Mouse (Mus musculus) retina, embryonic 14.5 days (tissue): Measurements from ENCODE around the gene Tut7.
A peak's percentile ranks its signal among the peaks of the same experiment; 100 is the strongest.
"Not testable (repeated sequence)": the region's sequence is repeated elsewhere in the genome, so short reads cannot be mapped to it uniquely, and the experiment has no call there.

ENCODE experiments used
- DNase-seq: peaks from one replicate; pipeline ENCODE4 v3.0.0-alpha.2; 2015; ENCODE audit warnings: low spot score

Gene Tut7

DNA sequence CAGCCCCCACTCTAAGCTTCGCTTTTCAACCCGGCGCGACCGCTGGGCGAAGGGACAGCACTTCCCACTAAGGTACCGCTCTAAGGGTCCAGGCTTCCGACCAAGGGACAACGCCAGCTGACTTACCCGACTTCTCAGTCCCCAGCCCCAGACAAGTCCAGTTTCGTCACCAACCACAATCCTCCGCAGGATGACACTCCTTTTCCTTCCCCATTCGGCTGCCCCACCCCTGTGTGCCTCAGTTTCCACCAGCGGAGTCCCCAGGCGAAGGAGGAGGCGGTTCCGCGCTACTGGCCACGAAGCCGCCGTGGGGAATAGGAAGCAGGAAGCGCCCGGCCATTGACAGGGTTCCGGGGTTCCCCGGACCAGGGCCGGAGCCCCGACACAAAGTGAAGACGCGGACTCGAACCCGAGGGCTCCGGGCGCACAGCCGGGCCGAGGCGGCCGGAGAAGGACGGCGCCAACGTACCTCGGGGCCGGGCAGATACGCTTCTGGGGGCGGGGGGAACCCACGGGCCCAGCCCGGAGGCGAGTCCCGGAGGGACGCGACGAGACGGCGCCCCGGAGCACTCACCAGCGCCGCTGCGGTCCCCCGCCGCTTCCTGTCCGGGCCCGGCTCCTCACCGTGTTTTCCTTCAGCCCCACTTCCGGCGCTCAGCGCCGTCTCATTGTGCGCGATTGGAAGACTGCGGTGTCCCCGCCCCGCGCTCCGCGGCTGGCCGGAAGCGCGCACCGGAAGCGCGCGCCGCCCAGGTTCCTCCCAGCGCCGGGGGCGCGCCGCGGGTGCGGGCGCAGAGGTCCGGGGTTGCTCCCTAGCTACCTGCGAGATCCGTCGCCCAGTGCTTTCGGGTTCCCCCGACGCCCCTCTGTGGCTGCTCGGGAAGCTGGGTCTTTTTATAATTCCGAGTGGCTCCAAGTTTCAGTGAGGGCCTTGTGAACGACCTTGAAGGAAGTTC is at the start of gene Tut7:
Tut7 (minus strand) TSS at position 641 of the 956 bp plus-strand sequence.
- peak; percentile 94 for DNase-seq

DNA sequence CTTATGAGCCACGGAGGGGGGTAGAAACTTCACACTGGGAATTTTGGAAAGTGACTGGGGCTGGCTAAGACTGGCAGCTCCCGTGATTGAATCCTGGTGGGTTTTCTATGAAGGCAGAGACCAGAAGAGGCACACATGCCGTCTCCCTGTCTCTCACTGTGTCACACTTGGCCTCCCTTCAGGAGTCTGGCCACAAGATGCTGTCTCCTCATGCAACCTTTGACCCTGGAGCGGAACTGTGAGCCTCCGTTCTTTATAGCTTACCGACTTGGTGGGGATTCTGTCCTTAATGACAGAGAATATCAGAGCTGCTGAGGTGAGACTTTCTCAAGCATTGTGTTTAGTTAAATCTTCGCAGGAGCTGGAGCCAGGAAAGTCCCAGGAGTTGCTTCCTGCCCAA is 49.5 kb upstream of the Tut7 start:
- no peak for DNase-seq

DNA sequence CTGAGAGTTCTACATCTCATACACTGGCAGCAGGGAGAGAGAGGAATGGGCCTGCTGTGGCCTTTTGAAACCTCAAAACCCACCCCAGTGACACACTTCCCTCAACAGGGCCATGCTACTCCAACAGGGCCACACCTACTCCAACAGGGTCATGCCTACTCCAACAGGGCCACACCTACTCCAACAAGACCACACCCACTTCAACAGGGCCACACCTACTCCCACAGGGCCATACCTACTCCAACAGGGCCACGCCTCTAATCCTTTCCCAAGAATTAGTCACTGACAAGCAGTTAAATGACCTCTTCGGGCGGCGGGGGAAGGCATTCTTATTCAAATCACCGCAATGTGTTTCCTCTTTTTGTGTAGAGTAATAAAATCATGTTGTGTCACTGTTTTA is 47.1 kb upstream of the Tut7 start:
- DNase-seq, result no peak

DNA sequence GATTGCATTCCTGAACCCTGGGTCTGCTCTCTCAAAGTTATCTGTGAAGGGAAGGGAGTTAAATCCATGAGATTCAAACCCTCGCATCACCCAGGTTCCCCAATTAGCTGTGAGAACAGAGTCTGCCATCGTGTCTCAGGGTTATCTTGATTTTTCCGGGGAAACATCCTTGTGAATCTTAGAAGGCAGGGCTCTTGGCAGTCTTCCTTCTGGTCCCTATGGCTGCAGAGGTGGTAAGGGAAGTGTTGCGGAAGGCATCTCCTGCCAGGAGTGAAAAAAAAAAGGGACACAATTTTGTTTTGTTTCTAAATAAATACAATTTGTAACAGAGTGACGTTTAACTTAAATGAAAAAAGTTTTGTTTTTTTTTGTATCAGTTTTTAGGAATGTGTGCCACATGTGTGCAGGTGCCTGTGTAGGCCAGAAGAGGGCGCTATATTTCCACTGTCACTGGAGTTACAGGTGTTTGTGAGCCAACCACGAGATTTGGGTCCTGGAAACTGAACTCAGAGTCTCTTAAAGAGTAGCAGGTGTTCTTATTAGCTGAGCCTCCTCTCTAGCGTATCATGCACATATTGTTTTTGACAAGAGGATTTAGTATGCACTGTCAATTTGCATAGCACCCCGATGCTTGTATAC is 45.2 kb upstream of the Tut7 start:
- no peak for DNase-seq

DNA sequence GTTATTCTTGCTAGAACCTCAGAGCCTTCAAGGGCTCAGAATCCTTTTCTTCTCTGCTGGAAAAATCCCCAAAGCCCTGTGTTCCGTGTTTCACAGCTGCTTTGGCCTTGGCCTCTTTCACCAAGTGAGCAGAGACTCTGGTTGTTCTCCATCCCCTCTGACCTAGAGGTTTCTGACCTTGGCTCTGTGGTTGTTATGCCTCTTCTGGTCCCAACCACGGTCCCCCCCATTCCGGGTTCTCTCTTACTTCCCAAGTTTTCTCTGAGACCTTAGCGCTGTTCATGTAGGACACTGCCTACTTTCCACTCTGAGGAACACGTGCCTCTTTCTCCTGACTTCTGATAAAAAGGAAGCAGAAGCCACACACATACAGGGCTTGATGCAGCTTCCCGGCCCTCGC is 44.2 kb upstream of the Tut7 start:
- no peak for DNase-seq

DNA sequence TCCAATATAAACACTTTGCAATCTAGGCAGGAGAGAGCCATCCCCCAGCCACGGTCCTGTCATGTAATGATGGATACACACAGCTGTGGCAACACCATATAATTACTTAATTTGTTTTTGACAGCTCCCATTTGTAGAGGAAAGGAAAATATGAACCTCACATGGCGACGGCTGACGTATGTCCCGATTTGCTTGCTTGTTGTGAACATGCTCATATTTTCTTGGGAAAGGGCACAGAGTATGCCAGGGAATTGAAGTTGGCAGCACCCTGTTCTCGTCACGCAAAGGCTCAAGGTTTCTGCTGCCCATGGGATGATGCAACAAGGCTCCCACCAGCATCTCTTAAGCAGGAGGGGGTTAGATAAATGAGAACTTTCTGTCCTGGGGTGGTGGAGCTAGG is 36.6 kb upstream of the Tut7 start:
- DNase-seq, result no peak

DNA sequence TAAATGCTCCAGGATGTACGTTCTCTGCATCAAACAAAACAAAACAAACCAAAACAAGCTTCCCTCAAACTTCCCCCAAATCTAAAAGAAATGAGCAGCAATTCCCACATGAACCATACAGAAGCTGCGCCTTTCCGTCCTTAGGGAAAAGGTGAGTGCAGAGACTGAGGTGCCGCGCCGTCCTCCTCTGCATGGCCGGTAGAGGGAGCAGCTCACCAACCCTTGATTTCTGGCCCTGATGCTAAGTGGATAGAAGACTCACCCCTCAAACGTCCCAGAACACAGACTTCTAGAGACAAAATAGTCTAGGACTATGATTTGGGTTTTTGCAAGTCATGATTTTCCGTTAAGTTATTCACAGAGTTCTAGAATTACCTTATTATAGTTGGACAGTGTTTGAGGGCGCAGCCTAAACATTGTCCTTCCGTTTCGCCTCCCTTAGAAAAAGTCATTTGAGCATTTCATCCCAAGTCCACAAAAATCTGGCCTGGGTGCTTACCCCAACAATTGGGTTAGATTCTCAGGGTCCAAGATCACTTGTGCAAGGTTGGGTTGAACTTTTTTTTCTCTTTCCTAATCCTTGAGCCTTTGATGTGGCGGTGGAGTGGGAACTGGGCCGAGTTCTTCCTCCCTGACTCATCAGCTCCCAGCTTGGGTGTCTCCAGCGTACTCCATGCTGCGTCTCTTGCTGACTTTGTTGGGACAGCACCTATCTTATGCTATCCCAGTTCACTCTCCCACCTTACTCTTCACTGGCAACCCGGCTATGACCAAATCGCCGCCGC is 33.5 kb upstream of the Tut7 start:
- peak; percentile 80 for DNase-seq

DNA sequence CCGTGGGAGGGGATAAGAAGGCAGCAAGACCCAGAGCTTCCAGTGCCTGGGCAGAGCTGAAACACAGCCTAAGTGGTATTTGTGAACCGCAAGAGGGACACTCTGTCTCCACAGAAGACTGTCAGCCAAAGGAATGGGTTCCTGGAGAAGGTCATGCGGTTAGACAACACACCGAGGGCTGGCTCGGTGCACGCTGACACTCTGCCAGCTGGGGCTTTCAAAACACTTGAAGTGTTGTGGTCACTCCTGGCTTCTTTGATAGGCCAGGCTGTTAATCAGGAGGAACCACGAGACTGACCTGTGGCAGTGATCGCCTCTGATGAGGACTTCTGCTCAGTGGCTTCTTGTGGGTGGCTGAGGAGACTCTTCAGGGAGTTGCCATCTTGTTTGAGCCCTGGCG is 30.5 kb upstream of the Tut7 start:
- no peak for DNase-seq

DNA sequence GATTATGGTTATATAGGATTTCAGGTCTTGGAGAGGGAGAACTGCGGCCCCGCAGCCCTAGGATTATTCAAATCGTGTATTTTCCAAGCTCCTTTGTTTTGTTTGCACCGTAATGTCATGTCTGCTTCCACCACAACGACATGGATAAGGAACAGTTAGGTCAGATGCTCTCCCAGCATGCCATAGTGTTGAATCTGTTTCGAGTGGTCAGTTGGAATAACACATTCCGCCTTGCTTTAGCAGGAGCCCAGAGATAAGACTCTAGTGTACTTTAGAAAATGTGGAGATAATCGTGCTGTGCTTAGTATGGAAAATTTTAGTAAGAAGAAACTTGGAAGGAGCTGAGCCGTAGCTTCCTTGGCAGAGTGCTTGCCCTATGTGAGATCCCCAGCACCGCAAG is 27.4 kb upstream of the Tut7 start:
- DNase-seq, result no peak

DNA sequence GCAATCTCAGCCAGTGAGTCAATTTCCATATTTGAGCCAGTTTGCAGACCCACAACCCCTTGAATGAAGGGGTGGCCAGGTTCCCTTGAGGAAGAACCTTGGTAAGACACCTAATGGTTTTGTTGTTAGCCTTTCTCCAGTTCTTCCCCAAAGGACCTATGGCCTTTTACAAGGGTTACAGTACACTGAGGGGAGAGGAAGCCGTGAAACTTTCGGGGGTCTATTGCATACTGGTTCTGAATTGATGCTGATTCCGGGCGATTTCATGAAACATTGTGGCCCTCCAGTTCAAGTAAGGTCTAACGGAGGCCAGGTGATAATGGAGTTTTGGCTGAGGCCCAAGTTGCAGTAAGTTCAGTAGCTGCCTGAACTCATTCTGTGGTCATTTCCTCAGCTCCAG is 21.7 kb upstream of the Tut7 start:
- DNase-seq, result no peak

DNA sequence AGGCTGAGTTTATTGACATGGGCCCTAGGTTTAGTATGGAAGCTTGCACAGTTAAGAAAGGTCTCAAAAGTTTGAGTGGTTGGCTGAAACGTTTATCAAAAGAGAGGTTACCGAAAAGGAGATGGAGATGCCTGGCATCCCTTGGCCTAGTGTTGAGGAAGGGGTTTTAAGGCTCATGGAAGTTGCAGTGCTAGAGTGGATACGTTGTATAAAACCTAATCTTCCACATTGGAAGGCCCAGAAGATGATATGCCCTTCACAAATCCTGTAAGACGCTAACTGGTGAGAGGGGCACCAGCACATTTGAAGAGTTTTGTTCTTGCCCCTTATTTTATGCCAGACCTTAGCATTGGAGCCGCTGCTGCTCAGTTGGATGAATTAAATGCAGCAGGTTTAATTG is 21.0 kb upstream of the Tut7 start:
- no peak for DNase-seq

DNA sequence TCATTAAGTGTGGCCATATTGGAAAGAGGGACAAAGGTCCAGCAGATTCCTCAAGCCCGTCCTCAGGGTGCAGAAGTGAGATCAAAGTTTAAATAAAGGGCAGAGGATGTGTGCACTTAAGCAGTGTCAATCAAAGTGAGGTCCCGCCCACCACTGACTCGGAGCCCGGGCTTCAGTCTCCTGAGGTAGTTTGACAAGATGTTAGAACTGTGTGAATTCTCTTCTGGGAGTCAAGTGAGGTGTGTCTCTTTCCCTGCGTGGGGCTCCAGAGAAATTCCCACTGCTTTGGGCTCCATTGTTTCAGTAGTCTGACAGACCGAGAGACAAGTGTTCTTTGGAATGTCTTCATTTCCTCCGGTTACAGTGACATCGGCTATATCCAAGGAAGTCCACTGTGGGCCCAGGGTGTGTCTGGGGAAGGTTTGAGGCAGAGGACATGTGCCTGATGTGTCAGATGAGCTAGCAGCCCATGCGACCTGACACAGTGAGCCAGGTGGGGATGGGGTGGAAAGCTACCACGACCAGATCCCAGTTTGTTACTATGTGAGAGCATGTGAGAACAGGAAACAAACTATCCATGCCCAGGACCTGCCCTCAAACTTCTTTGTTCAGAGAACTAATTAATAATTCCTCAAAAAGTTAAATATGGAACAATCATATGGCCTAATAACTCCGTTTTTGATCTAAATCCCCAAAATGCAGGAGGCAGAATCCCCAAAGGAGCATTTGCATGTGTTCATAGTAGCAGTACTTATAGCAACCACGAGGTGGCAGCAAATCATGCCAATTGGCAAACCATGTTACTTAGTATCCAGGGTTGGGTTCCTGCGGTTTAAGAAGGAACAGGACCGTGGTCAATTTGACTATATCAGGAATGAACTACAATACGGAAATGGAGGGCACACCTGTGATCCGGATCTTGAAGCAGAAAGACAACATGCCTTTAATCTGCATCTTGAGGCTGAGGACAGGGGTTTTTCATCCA is 19.6 kb upstream of the Tut7 start:
- peak; percentile 94 for DNase-seq

DNA sequence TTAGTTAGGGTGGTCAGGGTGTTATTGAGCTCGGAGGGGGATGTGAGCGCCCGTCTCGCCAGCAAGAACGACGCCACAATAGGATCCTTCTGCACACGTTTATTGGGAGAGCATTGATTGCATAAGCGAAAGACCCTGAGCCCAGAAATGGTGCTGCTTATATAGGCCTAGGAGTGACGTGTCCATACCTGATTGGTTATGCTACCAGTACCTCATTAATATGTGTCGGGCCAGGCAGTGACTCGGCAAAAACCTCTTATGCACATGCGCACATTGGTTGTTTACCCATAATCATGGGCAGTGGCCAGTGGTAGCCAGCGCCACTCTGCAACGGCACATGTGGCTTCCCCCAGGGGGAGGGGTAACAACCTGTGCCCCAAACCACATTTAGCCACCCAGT is 18.8 kb upstream of the Tut7 start:
- DNase-seq, result not testable (repeated sequence)

DNA sequence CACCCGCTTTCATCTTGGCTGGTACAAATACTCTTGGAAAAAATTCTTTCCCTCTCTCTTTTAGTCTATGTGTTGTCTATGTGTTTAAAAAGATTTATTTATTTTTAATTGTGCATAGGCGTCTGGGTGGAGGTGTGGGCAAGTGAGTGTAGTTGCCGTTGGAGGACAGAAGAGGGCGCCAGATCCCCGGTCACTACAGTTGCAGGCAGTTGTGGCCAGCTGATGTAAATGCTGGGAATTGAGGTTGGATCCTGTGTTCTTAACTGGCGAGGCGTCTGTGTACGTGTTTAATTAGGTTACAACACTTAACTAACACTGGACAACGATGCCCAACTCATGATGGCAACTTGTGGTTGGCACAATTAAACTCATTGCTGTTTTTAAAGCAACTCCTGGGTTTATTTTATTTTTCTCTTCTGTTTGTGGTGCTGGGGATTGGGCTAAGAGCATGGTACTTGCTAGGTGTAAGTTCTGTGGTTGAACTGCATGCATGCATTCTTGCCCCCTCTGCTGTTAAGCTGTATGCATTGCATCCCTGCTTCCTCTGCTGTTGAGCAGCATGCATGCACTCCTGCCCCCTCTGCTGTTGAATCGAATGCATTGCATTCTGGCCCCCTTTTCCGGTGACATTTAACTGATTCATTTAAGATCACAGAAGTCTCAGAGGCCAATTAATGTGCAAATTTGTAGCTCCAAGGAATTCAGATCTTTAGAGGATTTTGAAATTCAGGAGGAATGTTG is 17.7 kb upstream of the Tut7 start:
- DNase-seq, result peak; percentile 93

DNA sequence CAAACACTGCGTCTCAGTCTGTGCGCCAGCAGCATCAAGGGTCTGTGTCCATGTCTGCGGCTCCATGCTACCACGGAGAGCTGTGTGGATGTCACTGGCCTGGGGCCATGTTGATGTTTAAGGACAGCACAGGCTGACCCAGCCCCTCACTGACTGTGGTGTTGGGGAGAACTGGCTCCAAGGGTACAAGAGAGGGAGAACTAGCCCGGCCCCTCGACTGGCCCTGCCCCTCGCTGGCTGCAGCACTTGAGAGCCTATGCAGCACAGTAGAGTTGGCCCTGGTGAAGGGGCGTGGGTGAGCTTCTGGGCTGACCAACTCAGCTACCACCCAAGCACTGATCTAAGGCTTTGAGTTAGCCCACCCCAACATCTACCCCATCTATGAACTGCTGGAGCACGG is 16.4 kb upstream of the Tut7 start:
- no peak for DNase-seq

DNA sequence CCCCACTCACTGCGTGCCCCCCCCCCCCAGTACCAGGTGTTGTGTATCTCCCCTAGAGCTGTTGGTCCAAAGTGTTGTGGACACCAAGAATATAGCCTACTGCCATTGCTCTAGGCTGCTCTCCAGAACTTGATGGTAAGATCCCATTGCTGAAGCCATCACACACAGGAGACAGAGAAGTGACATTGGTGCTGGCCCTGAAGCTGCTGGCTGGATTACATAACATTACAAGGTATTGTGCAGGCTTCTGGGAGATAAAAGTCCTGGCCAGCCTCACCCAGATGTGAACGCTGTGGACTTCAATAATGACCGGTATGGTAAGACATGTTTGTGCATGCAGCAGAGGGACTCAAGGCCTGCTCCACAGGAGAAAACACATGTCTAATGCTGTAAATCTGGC is 15.5 kb upstream of the Tut7 start:
- no peak for DNase-seq

DNA sequence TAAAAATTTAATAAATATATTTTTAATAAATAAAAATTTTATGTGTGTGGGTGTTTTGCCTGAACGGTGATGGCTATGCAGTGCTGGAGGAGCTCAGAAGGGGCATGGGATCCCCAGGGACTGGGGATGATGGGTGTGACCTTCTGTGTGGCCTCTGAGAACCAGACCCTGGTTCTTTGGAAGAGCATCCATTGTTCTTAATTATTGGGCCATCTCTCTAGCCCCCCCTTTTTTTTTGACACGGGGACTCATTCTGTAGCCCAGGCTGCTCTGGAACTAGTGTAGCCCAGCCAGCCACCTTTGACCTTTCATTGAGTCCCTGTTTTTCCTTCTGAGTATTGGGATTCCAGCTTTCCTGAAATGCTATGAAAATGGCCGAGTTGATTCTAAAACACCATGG is 13.9 kb upstream of the Tut7 start:
- no peak for DNase-seq

DNA sequence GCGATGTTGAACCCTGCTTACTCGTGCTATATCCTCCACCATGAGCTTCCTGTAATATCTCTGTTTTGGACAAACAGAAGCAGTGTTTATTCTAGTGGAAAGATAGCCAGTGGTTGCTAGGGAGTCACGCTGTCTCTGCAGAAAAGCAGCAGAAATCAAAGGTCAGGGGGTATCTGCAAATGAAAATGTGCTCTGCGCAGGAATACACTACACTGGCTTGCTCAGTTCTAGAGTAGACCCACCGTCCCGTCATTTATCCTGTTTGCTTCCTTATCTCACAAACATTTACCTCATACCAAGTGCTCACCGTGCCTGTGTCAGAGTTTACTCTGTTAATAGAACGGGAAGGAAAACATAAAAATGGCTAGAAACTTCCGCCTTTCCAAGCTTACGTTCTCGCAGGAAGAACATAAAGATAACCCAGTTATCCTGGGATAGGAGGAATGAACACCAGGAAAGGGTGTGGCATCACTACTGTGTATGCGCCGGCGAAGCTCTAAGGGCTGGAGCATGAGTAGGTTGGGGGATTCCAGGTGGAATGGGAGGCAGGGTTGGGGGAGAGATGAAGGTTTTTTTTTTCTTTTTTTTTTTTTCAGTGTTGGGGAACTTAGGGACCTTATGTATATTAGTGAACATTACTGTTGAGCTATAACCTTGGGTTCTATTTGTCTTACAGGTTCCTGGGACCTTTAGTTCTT is 13.3 kb upstream of the Tut7 start:
- DNase-seq, result no peak

DNA sequence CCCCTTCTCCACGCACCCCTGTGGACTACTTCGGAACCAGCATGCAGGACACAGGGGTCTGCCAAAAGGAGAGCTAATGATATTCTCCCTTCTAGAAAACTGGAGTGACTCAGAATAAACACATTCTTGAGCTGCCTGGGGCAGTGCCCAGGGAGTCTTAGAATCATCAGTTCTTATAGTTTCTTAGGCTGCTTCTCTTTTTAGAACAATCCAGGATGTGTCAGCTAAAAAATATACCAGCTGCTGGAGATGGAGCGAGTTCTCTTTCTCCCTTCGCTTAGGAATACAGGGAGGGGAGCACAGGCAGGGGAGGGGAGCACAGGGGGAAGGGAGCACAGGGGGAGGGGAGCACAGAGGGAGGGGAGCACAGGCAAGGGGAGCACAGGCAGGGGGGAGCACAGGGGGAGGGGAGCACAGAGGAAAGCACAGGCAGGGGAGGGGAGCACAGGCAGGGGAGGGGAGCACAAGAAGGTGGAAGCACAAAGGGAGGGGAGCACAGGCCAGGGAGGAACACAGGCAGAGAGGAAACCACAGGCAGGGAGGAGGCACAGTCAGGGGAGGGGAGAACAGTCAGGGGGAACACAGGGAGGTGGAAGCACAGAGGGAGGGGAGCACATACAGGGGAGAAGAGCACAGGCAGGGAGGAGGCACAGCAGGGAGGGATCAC is 12.0 kb upstream of the Tut7 start:
- DNase-seq, result no peak

DNA sequence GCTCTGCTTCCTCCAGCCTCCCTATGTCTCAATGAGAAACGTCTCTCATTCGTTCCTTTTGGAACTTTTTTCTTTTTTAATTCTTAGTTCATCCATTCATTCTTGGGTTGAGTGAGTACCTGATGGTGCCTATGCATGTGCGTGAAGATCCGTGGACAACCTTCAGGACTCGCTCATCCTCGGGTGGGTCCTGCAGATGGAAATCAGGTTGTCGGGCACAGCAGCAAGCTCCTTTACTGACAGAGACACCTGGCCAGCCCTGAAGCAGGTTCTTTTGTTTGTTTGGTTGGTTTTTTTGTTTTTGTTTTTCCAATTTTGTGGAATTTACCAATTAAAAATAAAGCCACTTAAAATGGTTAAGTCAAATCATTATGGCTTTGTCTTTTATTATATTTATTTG is 9.9 kb upstream of the Tut7 start:
- no peak for DNase-seq
